Mouse (Mus musculus): Measurements from ENCODE around the gene H6pd. TPM values are rescaled to one million over a fixed set of nuclear protein-coding genes. Genes with fewer than 3 reads are reported as not detected.

The H6pd gene
- total and polyA plus RNA-seq, 2 experiments from 2014 or later = 3.2 to 12.6 TPM

GRCm38 (mm10) chr4:150010054-150010730, 1.4 kb upstream of the H6pd start:
- 93% methylated on average over 6 of the region's 6 CpGs for WGBS

DNA sequence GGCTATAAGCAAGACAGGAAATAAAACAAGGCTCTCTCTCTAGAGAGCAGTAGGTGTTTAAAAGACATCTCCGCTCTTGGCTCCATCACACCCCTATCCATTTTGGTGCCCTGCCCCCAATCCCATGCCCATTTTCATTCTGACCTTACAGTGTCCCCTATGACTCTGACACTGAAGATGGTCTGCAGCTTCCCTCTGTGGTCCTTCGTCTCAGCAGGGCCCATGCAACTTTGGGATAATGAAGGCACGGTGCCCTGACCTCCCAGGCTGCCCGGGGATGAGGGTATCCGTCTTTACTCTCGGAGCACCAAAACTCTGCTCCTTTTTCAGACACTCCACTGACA, 736 bp upstream of the H6pd start:
- Histone ChIP-seq H3K4me1 (ENCODE audit: insufficient read depth, low read length) (peaks cover 2% of the 10 kb centered on the region; the same call in 1 of the 2 replicates), H3K27ac (ENCODE audit: low read depth, low read length) (no peak overlapping the region), H3K36me3 (ENCODE audit: insufficient read depth, low read length) (no peaks in the 10 kb centered on the region), H3K4me2 (ENCODE audit: low read depth, low read length, poor library complexity, severe bottlenecking) (no peak overlapping the region), H3K4me3 (ENCODE audit: low read depth, low read length) (no peak overlapping the region), H3K9me3 (ENCODE audit: low read length) (no peaks in the 10 kb centered on the region), H3K9ac (replicated peaks; ENCODE audit: low read length, poor library complexity, severe bottlenecking) (no peak overlapping the region), H3K27me3 (ENCODE audit: insufficient read depth, low read length) (no peaks in the 10 kb centered on the region)
- DNase-seq (ENCODE audit: low spot score) (no peak), ATAC-seq (ENCODE audit: low FRiP score) (no peak)
- no peak for TF ChIP-seq CTCF (IDR thresholded peaks at IDR 0.05)
- WGBS = 74% methylated on average over 6 of the region's 6 CpGs

More at GRCm38 (mm10) chr4:150010054-150010730, 1.4 kb upstream of the H6pd start:
- Histone ChIP-seq H3K9ac (replicated peaks; ENCODE audit: low read length, poor library complexity, severe bottlenecking) (no peak overlapping the region), H3K9me3 (ENCODE audit: low read length) (no peaks in the 10 kb centered on the region), H3K4me3 (ENCODE audit: low read depth, low read length) (no peak overlapping the region), H3K4me1 (ENCODE audit: insufficient read depth, low read length) (peaks cover 2% of the 10 kb centered on the region; the same call in 1 of the 2 replicates), H3K27ac (ENCODE audit: low read depth, low read length) (no peak overlapping the region), H3K4me2 (ENCODE audit: low read depth, low read length, poor library complexity, severe bottlenecking) (no peak overlapping the region), H3K36me3 (ENCODE audit: insufficient read depth, low read length) (no peaks in the 10 kb centered on the region), H3K27me3 (ENCODE audit: insufficient read depth, low read length) (no peaks in the 10 kb centered on the region)
- DNase-seq (ENCODE audit: low spot score) (no peak), ATAC-seq (ENCODE audit: low FRiP score) (no peak)
- TF ChIP-seq CTCF (IDR thresholded peaks at IDR 0.05) = no peak

- peak overlapping the region; percentile 51 for H3K4me3 ChIP-seq (ENCODE audit: low read depth, low read length)
- ATAC-seq (ENCODE audit: low FRiP score) = peak; percentile 88
- peak overlapping the region; percentile 82 for H3K4me2 ChIP-seq (ENCODE audit: low read depth, low read length, poor library complexity, severe bottlenecking)
- H3K27ac ChIP-seq (ENCODE audit: low read depth, low read length) = peak overlapping the region; percentile 76
- H3K9me3 ChIP-seq (ENCODE audit: low read length) = no peaks in the 10 kb centered on the region
- peak overlapping the region; percentile 84 for H3K9ac ChIP-seq (replicated peaks; ENCODE audit: low read length, poor library complexity, severe bottlenecking)
- DNase-seq (ENCODE audit: low spot score) = peak; percentile 76
- peaks cover 2% of the 10 kb centered on the region; the same call in 1 of the 2 replicates for H3K4me1 ChIP-seq (ENCODE audit: insufficient read depth, low read length)
- H3K27me3 ChIP-seq (ENCODE audit: insufficient read depth, low read length) = no peaks in the 10 kb centered on the region
- peak; percentile 75 for TF ChIP-seq CTCF (IDR thresholded peaks at IDR 0.05)
- WGBS = under 1% methylated on average over 41 of the region's 42 CpGs
- H3K36me3 ChIP-seq (ENCODE audit: insufficient read depth, low read length) = no peaks in the 10 kb centered on the region
Measured at GRCm38 (mm10) chr4:150008325-150008852, 434 bp downstream of the H6pd start.

DNA sequence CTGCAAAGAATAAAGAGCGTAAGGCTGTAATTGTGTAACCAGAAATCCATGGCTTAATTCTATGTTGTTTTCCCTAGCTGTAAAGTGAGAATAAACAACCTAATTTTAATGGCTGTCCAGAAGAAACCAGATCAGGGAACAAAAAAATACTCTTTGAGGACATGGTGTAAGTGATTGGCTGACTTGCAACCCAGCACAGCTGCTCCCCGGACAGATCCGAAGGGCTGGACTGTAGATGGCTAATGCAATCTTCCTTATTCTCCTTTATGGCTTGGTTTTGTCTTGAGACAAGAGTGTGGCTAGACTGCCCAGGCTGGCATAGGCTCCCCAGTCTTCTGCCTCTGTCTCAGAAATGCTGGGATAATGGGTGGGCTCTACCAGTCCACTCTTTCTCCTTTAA, 1.4 kb downstream of the H6pd start:
- Histone ChIP-seq H3K36me3 (ENCODE audit: insufficient read depth, low read length) (no peaks in the 10 kb centered on the region), H3K4me3 (ENCODE audit: low read depth, low read length) (no peak overlapping the region), H3K4me2 (ENCODE audit: low read depth, low read length, poor library complexity, severe bottlenecking) (no peak overlapping the region), H3K9me3 (ENCODE audit: low read length) (no peaks in the 10 kb centered on the region), H3K9ac (replicated peaks; ENCODE audit: low read length, poor library complexity, severe bottlenecking) (no peak overlapping the region), H3K27ac (ENCODE audit: low read depth, low read length) (no peak overlapping the region), H3K27me3 (ENCODE audit: insufficient read depth, low read length) (no peaks in the 10 kb centered on the region), H3K4me1 (ENCODE audit: insufficient read depth, low read length) (peaks cover 2% of the 10 kb centered on the region; the same call in 1 of the 2 replicates)
- no peak for TF ChIP-seq CTCF (IDR thresholded peaks at IDR 0.05)
- 94% methylated on average over 3 of the region's 3 CpGs for WGBS
- ATAC-seq (ENCODE audit: low FRiP score) = no peak
- no peak for DNase-seq (ENCODE audit: low spot score)

DNA sequence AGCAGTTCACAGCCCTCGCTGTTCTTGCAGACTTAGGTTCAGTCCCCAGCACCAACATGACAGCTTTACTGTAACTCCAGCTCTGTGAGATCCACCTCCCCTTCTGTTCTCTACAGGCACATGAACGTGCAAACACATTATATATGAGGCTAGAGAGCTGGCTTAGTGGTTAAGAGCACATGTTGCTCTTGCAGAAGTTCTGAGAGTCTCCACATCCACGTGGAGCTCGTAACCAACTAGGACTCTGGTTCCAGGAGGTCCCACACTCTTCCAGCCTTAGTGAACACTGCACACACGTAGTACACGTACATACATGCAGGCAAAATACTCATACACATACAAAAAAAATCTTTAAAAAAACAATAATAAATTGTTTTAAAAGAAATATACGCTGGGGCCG, 1.8 kb downstream of the H6pd start:
- peaks cover 2% of the 10 kb centered on the region; the same call in 1 of the 2 replicates for H3K4me1 ChIP-seq (ENCODE audit: insufficient read depth, low read length)
- H3K4me3 ChIP-seq (ENCODE audit: low read depth, low read length) = no peak overlapping the region
- 87% methylated on average over 8 of the region's 8 CpGs for WGBS
- no peaks in the 10 kb centered on the region for H3K27me3 ChIP-seq (ENCODE audit: insufficient read depth, low read length)
- H3K27ac ChIP-seq (ENCODE audit: low read depth, low read length) = no peak overlapping the region
- no peak for ATAC-seq (ENCODE audit: low FRiP score)
- no peak for DNase-seq (ENCODE audit: low spot score)
- H3K9me3 ChIP-seq (ENCODE audit: low read length) = no peaks in the 10 kb centered on the region
- H3K36me3 ChIP-seq (ENCODE audit: insufficient read depth, low read length) = no peaks in the 10 kb centered on the region
- TF ChIP-seq CTCF (IDR thresholded peaks at IDR 0.05) = no peak
- no peak overlapping the region for H3K4me2 ChIP-seq (ENCODE audit: low read depth, low read length, poor library complexity, severe bottlenecking)
- H3K9ac ChIP-seq (replicated peaks; ENCODE audit: low read length, poor library complexity, severe bottlenecking) = no peak overlapping the region

DNA sequence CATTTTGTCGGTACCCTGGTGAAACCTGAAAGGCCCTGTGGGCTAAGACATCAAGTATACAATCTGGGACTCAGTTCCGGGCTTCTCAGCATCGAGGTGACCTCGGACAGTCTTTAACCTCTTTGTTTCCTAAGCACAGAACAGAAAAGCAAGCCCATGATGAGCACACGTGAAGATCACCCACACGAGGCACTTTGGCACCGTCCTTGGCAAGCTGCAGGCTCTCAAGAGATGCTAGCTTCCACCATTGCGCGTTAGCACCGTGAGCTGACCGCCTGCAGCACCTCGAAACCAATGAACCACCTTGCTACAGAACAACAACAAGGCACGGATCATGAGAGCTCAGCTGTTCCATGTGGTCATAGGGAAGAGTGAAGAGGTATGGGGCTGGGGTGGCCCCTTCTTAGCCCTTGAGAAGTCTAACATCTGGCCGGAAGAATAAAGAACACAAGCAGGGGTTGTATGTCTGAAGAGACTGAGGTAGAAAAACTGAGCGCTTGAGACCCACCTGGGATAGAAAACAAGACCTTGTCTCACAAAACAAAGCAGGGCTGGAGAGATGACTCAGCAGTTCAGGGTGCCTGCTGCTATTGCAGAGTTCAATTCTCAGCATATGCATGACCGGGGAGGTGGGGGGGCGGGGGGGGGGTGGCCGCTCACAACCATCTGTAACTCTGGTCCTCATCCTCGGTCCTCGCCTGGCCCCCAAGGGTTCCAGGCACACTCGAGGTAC, 2.5 kb downstream of the H6pd start:
- no peaks in the 10 kb centered on the region for H3K36me3 ChIP-seq (ENCODE audit: insufficient read depth, low read length)
- no peak for DNase-seq (ENCODE audit: low spot score)
- no peak overlapping the region for H3K9ac ChIP-seq (replicated peaks; ENCODE audit: low read length, poor library complexity, severe bottlenecking)
- no peaks in the 10 kb centered on the region for H3K27me3 ChIP-seq (ENCODE audit: insufficient read depth, low read length)
- H3K27ac ChIP-seq (ENCODE audit: low read depth, low read length) = no peak overlapping the region
- no peak overlapping the region for H3K4me2 ChIP-seq (ENCODE audit: low read depth, low read length, poor library complexity, severe bottlenecking)
- H3K4me3 ChIP-seq (ENCODE audit: low read depth, low read length) = no peak overlapping the region
- WGBS = 80% methylated on average over 21 of the region's 21 CpGs
- no peak for TF ChIP-seq CTCF (IDR thresholded peaks at IDR 0.05)
- peaks cover 2% of the 10 kb centered on the region; the same call in 1 of the 2 replicates for H3K4me1 ChIP-seq (ENCODE audit: insufficient read depth, low read length)
- H3K9me3 ChIP-seq (ENCODE audit: low read length) = no peaks in the 10 kb centered on the region
- no peak for ATAC-seq (ENCODE audit: low FRiP score)
